Mouse (Mus musculus): ENCODE results near the gene Ing2.

Gene Ing2

GRCm38 (mm10) chr8:47674777-47675710 lies at the start of gene Ing2:
TSS of gene Ing2 (minus strand) at chr8:47675556.
- in situ Hi-C loops (cut with MboI, MseI) = loop anchor here (5.0 to 25.0 kb wide), 4 partner anchors 37 to 1688 kb away; partner anchors contain the start of genes Cdkn2aip (in 2 of the 2), 1700029J07Rik (in 1 of the 2), Casp3 (in 1 of the 2) and Lrp2bp (in 1 of the 2)

DNA sequence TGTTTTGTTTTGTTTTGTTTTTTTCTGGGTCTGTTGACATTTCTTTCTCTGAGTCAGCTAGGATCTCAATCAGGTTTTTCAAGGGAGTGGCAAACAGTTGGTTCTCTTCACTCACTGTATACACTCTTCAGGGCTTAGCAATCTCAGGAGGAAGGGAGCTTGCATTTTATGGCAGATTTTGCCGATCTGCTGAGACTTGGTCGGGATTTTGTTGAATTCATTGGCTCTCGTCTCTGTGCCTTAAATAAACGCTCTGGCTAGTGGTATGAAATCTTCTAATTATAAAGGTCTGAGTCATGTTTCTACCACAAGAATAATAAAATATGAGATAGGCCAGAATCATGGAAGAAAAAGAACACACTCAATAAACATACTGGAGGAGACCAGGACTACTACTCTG lies 46.3 kb upstream of the Ing2 start:
- in situ Hi-C loops (cut with MboI, MseI) = loop anchor here (10.0 to 25.0 kb wide), 3 partner anchors 293 to 1734 kb away; partner anchors contain the start of genes 1700029J07Rik (in 1 of the 2), Casp3 (in 1 of the 2), Lrp2bp (in 1 of the 2) and Primpol (in 1 of the 2)

- in situ Hi-C loops (cut with MboI, MseI) = loop anchor here (25.0 kb wide), 2 partner anchors 1106 to 1731 kb away; partner anchors contain the start of genes 1700029J07Rik (in 1 of the 2), Casp3 (in 1 of the 2), Lrp2bp (in 1 of the 2) and Primpol (in 1 of the 2)
Observed at GRCm38 (mm10) chr8:47718641-47719040, 43.3 kb upstream of the Ing2 start.

- in situ Hi-C loops (cut with MboI, MseI) = loop anchor here (5.0 to 25.0 kb wide), 3 partner anchors 37 to 1727 kb away; partner anchors contain the start of genes Ing2 (in 2 of the 2), 1700029J07Rik (in 1 of the 2), Casp3 (in 1 of the 2) and Lrp2bp (in 1 of the 2)
Observed at GRCm38 (mm10) chr8:47713761-47714745, 38.7 kb upstream of the Ing2 start, which contains the start of gene Cdkn2aip. TSS of gene Cdkn2aip (minus strand) at chr8:47713932.

DNA sequence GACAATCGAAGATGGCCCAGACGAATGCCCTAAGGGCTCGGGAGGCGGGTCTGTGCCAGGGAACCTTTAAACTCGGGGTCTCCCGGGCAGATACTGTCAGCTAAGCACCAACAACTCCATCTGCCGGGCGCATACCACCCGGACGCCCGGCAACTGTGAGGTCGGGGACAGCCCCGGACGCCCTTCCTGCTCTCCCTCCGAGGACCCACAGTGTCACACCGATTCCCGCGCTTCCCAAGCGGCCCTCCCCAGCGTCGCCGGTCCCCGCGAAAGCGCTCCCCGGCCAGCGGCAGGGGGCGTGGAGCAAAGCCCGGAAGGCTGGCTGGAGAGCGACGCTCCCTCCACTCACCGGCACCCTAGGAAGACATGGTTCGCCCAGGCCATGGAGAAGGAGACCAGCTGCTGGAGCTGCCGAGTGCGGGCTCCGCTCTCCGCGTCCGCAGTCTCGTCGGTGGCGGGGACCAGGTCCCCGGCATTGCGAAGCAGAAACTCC lies 37.9 kb upstream of the Ing2 start:
- in situ Hi-C loops (cut with MboI, MseI) = loop anchor here (5.0 to 25.0 kb wide), 3 partner anchors 36 to 1726 kb away; partner anchors contain the start of genes Ing2 (in 2 of the 2), 1700029J07Rik (in 1 of the 2), Casp3 (in 1 of the 2) and Lrp2bp (in 1 of the 2)

- in situ Hi-C loops (cut with MboI, MseI) = loop anchor here (25.0 kb wide), 2 partner anchors 1096 to 1721 kb away; partner anchors contain the start of genes 1700029J07Rik (in 1 of the 2), Casp3 (in 1 of the 2), Lrp2bp (in 1 of the 2) and Primpol (in 1 of the 2)
Observed at GRCm38 (mm10) chr8:47708106-47708505, 32.8 kb upstream of the Ing2 start.

DNA sequence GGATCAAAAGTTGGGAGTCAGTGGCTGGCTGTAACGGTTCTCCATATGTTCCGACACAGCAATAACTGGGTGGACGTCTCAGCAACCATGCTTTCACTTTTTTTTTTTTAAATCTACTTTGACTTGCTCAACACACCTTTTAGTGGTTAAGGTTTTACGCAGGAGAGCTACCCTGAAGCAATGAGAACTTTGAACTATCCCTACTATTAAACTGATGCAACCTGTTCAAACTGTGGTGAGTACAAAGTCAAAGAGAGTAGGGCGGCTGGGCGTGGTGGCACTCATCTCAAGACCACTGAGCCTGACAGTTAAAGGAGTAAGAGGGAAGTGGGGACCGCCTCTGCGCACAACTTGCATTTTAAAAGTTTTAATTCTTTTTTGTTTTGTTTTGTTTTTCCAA lies 31.4 kb upstream of the Ing2 start:
- in situ Hi-C loops (cut with MboI, MseI) = loop anchor here (25.0 kb wide), 2 partner anchors 1094 to 1719 kb away; partner anchors contain the start of genes 1700029J07Rik (in 1 of the 2), Casp3 (in 1 of the 2), Lrp2bp (in 1 of the 2) and Primpol (in 1 of the 2)

- in situ Hi-C loops (cut with MboI, MseI) = loop anchor here (25.0 kb wide), 2 partner anchors 1090 to 1715 kb away; partner anchors contain the start of genes 1700029J07Rik (in 1 of the 2), Casp3 (in 1 of the 2), Lrp2bp (in 1 of the 2) and Primpol (in 1 of the 2)
Observed at GRCm38 (mm10) chr8:47702333-47702732, 27.0 kb upstream of the Ing2 start.

DNA sequence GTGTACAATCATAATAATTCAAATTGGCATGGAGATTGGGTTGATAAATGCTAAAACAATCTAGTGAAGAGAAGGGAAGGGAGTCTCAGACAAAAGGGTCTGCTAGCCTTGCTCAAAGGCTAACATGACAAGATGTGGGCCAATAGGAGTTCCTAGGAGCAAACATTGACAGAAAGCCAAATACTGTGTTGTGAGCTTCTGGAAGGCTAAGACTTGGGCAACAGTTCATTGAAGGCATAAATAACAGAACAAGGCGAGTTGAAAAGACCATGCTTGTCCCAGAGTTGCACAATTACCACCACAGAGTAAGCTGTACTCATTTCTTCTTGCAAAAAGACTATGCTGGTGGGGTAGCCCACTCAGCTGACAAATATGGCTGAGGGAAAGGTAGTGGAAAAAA lies 22.3 kb upstream of the Ing2 start:
- in situ Hi-C loops (cut with MboI, MseI) = loop anchor here (25.0 kb wide), 3 partner anchors 1085 to 1710 kb away; partner anchors contain the start of genes 1700029J07Rik (in 1 of the 2), Casp3 (in 1 of the 2), Lrp2bp (in 1 of the 2) and Primpol (in 1 of the 2)

DNA sequence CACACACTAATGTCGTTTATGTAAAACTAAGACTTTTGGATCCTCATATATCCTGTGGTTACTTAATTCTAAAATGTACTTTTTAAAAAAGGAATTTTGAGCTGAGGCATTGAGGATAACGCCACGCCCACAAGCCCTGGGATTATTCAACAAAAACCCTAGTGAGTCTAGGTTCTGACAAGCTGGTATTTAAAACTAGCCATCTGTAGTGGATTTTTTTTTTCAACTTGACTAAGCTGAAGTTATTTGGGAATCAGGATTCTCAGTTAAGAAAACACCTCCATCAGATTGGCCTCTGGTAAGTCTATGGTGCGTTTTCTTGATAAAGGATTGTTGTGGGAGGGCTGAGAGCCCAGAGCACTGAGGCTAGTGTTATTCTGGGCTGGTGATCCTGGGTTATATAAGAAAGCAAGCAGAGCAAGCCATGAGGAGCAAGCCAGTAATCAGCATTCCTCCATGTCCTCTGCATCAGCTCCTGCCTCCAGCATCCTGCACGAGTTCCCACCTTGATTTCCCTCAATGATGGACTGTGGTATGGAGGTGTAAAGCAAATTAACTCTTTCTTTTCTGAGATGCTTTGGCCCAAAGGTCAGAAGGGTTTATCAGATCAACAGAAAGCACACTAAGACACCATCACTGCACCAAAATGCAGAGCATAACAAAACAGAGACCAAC lies 20.2 kb upstream of the Ing2 start:
- in situ Hi-C loops (cut with MboI, MseI) = loop anchor here (25.0 kb wide), 3 partner anchors 1083 to 1708 kb away; partner anchors contain the start of genes 1700029J07Rik (in 1 of the 2), Casp3 (in 1 of the 2), Lrp2bp (in 1 of the 2) and Primpol (in 1 of the 2)

- in situ Hi-C loops (cut with MboI, MseI) = loop anchor here (25.0 kb wide), 3 partner anchors 1081 to 1706 kb away; partner anchors contain the start of genes 1700029J07Rik (in 1 of the 2), Casp3 (in 1 of the 2), Lrp2bp (in 1 of the 2) and Primpol (in 1 of the 2)
Observed at GRCm38 (mm10) chr8:47693119-47693518, 17.8 kb upstream of the Ing2 start.

- in situ Hi-C loops (cut with MboI, MseI) = loop anchor here (25.0 kb wide), 3 partner anchors 1080 to 1705 kb away; partner anchors contain the start of genes 1700029J07Rik (in 1 of the 2), Casp3 (in 1 of the 2), Lrp2bp (in 1 of the 2) and Primpol (in 1 of the 2)
Observed at GRCm38 (mm10) chr8:47691831-47692230, 16.5 kb upstream of the Ing2 start.

- in situ Hi-C loops (cut with MboI, MseI) = loop anchor here (25.0 kb wide), 3 partner anchors 1079 to 1704 kb away; partner anchors contain the start of genes 1700029J07Rik (in 1 of the 2), Casp3 (in 1 of the 2), Lrp2bp (in 1 of the 2) and Primpol (in 1 of the 2)
Observed at GRCm38 (mm10) chr8:47691303-47691702, 15.9 kb upstream of the Ing2 start.

DNA sequence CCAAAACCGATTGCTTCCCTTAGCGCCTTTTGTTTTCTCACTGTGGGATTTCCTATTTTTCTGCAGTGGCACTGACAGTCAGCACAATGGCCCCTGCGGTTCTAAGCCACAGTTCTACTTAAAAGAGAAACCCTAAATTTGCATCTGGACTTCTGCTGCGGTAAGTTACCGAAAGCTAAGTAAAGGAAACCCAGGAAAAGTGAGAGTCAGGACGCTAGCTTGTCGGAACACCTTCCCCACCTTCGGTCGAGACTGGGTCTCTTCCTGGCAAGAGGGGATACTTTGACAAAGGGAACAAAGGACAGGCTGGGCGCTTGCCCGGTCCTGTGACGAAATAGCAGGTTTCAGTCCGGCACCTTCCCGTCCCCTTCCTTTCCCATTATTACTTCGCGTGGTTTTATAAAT lies 15.3 kb upstream of the Ing2 start:
- in situ Hi-C loops (cut with MboI, MseI) = loop anchor here (25.0 kb wide), 3 partner anchors 1078 to 1703 kb away; partner anchors contain the start of genes 1700029J07Rik (in 1 of the 2), Casp3 (in 1 of the 2), Lrp2bp (in 1 of the 2) and Primpol (in 1 of the 2)

- in situ Hi-C loops (cut with MboI, MseI) = loop anchor here (25.0 kb wide), 3 partner anchors 1078 to 1703 kb away; partner anchors contain the start of genes 1700029J07Rik (in 1 of the 2), Casp3 (in 1 of the 2), Lrp2bp (in 1 of the 2) and Primpol (in 1 of the 2)
Observed at GRCm38 (mm10) chr8:47689704-47690326, 14.5 kb upstream of the Ing2 start.

- in situ Hi-C loops (cut with MboI, MseI) = loop anchor here (5.0 to 25.0 kb wide), 5 partner anchors 142 to 1697 kb away; partner anchors contain the start of genes 1700029J07Rik (in 1 of the 2), Casp3 (in 1 of the 2), Lrp2bp (in 1 of the 2) and Primpol (in 1 of the 2)
Observed at GRCm38 (mm10) chr8:47684441-47684840, 9.1 kb upstream of the Ing2 start.

- in situ Hi-C loops (cut with MboI, MseI) = loop anchor here (5.0 to 25.0 kb wide), 5 partner anchors 142 to 1697 kb away; partner anchors contain the start of genes 1700029J07Rik (in 1 of the 2), Casp3 (in 1 of the 2), Lrp2bp (in 1 of the 2) and Primpol (in 1 of the 2)
Observed at GRCm38 (mm10) chr8:47683994-47684393, 8.6 kb upstream of the Ing2 start.
